Mouse (Mus musculus): ENCODE data around the gene Ampd3.
A peak's percentile ranks its signal among the peaks of the same experiment; 100 is the strongest.

Gene Ampd3

DNA sequence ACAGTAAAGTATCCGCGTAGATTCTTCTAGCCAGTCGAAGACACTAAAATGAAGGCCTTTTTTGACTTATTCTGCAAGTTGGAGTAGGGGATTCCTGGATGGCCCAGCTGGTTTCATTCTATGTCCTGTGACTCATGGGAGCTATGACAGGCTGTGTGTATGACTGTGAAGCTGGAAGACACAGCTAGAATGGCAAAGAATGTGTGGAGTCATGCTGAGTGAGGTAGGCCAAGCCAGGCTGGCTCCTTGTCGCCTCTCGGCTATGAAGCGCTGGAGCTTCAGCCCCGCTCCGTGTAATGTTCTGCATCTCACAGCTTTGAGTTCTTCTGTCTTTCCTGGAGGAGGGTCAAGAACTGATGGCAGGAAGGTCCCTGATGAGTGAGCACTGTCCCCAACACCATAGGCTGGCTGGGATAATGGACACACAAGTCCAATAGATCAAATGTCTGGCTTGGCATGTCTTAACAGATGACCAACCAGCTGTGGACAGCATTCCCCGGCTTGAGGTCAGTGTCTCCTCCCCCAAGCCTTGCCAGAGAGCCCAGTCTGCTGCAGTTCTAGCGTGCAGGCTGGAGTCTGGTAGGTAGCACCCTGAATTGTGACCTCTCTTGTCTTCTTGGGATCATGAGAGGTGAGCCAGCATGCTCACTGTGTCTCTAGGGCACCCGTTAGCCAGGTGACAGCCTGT is 29.9 kb downstream of the Ampd3 start:
- DNase-seq (ENCODE audit: low read depth, low spot score): no peak

DNA sequence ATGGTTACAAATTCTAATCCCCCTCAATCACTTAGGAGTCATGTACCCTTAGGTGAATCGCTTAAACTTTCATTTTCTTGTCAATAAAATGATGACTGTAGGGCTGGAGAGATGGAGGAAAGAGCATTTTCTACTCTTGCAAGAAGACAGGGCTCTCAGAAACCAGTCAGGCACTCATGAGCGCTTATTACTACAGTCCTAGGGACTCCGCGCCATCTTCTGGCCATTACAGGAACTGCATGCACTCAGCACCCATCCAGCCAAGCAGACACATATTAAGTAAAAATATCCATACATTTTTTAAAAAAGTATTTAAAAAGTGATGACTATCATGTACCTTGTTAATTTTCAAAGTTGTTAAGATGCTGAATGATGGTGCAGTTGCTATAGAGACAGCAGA is 33.0 kb downstream of the Ampd3 start:
- DNase-seq (ENCODE audit: low read depth, low spot score): peak; percentile 85

DNA sequence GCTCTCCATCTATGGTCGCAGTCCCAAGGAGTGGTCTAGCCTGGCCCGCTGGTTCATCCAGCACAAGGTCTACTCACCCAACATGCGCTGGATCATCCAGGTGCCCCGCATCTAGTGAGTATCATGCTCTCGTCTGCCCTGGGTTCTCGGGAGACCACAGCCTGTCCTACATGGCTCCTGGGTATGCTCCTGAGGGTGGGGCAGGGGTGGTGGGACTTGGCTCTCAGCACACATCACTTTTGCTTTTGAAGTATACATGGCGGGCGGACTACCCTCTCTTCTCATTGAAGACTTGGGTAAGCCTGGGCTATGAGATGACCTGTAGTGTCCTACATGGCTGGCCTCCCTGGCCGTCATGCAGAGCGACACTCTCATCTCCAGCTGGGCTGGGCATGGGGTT is 35.1 kb downstream of the Ampd3 start:
- no peak for DNase-seq (ENCODE audit: low read depth, low spot score)

DNA sequence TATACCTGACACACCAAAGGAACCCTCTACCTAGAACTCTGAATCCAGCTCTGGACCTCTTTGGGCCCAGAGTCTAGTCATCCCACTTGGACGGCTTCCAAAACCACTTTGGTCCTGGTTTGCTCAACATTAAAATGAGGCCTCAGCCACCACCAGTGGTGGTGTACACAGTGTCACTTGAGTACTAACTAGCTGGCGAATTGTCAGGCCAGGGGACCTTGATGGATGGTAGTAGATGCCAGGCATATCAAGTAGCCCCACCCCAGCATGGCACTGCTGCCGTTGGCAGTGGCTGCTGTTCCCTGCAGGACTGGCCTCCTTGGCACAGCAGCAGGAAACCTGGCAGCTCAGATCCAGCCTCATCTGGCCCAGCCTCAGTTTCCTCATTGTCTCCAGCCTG is 36.3 kb downstream of the Ampd3 start:
- no peak for DNase-seq (ENCODE audit: low read depth, low spot score)

DNA sequence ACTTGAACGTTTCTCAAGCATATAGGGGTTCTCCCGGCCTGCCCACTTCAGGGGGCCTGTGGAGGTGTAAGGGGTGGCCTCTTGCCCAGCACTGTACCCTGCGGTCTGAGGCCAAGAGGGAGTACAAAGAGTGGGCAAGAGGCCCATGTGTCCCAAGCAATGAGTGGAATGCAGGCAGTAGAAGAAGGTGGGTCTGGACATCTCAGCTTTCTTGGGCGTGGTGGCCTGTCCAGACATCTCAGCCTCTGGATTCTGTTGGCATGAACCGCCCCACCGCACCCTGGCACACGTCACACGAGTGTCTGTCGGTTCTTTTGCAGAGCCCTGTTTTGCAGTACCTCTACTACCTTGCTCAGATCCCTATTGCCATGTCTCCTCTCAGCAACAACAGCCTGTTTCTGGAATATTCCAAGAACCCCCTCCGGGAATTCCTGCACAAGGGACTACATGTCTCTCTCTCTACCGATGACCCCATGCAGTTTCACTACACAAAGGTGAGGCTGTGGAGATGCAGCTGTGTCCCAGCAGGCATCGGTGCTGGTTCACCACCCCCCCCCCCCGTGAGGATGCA is 39.5 kb downstream of the Ampd3 start:
- DNase-seq (ENCODE audit: low read depth, low spot score): no peak

DNA sequence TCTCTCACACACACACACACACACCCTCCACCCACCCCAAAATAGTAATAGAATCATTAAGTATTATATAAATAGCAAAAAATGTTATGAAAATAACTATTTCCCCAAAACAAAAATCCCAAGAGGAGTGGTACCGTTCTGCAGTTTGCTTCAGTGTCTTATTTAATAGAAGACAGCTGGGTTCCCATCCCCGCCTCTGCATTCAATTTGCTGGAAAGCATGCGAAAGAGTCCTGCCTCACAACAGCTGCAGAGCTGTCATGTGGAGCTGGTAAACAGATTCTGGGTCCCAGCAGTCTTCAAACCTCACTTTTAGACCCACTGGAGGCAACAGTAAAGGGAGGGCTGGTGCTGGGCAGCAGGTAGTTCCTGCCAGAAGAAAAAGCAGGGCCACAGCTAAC is 41.0 kb downstream of the Ampd3 start:
- no peak for DNase-seq (ENCODE audit: low read depth, low spot score)

DNA sequence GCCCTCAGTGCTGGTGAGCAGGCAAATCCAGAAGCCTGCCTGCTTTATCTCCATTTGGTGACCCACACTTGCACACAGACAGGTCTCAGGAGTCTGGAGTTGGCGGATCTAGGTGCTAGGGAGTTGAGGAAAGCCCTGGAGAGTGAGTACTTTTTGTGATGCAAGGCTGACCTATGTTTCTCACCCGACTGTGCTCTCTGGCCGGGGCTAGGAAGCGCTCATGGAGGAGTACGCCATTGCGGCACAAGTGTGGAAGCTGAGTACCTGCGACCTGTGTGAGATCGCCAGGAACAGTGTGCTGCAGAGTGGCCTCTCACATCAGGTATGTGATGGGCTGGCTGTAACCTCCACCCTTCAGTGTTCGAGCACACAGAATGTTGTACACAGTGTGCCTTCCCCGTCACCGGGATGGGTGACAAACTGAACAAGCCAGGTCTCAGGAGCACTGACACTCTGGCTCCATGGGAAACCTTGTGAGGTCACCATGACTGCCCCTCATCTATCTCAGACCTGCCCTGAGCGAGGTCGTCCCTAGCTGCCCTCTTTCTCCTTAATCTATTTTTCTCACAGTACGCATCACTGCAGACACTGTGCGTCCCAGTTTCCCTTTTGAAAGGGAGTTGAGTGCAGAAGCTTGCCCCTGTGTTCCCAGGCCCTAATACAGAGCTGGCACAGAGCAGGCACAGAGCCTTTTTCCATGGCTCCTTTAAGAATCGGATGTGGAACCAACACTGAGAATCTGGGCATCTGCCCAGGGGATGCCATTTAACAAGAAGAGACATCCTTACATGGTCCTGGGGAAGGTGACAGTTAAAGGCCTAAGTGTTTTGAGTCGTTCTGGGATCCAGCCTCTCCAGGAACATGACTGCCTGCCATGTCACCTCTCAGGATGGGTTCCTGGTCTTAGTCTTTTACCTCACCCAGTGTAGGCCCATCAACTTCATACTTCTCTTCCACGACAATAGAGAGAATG is 41.9 kb downstream of the Ampd3 start:
- no peak for DNase-seq (ENCODE audit: low read depth, low spot score)

DNA sequence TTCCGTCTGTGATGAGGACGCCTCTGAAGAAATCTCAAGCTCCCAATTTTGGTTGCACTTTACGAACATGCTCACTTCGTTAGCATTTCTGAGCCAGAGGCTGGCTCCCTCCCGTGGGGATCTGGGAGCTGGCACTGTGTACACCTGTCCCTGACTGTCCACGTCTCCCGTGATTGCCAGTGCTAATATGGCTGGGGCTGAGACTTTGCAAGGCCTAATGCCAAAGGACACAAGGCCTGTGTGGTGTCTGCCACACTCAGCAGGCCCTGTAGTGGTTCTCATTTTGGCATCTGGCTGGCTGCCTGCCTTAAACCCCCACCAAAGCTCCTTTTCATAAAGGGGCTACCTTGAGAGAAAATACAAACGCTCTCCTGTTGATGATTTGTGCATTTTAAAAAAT is 43.0 kb downstream of the Ampd3 start:
- no peak for DNase-seq (ENCODE audit: low read depth, low spot score)

DNA sequence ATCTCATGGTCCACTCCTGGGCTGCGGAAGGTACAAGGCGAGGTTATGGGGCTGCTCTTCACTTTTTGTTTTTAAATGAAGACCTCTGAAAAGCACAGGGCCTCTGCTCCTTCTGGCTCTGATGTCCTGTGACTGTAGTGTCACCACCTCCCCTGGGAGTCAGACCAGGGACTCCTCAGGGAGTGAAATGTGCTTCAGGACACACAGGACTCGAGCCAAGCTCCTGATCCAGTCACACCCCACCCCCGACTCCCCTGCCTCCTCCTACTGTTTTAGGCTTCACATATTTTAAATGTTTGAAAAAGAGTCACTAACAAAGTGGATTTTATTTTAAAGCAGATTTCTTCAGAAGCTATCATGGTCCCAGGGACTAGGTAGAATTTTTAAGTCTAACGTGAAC is 43.5 kb downstream of the Ampd3 start:
- no peak for DNase-seq (ENCODE audit: low read depth, low spot score)

DNA sequence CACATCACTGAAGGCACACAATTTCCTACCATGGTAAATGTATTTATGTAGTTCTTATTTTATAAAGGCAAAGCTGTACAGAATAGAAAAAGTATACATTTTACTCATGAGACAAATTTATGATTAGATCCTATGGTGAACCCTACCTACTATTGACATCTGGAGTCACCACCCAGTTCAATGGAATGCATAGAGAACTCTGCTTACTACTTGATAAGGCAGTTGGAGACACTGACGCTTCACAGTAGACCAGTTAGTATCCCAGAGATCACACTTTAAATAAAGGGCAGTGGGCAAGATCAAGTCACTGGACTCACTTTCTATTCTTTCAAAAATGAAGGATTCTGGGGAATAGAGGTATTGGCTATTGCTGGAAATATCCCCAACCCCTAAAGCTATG is 46.0 kb downstream of the Ampd3 start:
- no peak for DNase-seq (ENCODE audit: low read depth, low spot score)

DNA sequence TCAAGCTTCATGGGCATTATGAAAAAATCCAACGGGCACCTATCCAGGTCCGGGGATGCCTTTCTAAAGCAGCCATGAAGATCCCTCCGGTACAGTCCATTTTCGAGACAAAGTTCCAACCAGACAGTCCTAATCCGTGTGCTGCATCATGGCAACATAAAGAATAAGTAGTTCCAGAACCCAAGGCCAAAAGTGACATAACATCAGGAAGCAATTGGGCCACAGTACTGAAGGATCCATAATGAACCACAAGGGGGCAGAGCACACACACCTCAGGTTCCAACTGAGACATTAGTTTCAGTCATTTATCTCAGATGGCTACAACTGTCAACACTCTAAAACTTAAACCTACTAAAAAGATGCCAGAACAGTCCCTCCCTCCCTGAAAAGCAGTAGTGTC is 48.0 kb downstream of the Ampd3 start:
- peak; percentile 65 for DNase-seq (ENCODE audit: low read depth, low spot score)

DNA sequence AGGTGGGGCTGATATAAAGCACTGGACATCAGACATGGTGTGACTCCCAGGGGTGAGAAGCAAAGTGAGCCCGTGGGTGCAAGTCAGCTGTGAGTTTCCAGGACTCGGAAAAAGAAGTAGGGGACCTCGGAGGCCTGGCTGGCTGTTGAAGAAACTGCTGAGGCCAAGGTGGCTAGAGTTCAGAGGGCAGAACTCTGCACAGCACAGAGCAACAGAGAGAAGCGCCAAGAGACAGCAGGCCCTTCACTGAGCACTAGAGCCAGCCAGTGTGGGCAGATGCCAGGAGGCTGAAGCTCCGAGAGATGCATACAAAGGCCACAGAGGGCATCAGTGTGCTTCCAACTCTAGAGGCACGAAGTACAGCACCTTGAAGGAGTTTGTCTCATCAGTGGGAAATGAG is 50.2 kb downstream of the Ampd3 start:
- no peak for DNase-seq (ENCODE audit: low read depth, low spot score)

DNA sequence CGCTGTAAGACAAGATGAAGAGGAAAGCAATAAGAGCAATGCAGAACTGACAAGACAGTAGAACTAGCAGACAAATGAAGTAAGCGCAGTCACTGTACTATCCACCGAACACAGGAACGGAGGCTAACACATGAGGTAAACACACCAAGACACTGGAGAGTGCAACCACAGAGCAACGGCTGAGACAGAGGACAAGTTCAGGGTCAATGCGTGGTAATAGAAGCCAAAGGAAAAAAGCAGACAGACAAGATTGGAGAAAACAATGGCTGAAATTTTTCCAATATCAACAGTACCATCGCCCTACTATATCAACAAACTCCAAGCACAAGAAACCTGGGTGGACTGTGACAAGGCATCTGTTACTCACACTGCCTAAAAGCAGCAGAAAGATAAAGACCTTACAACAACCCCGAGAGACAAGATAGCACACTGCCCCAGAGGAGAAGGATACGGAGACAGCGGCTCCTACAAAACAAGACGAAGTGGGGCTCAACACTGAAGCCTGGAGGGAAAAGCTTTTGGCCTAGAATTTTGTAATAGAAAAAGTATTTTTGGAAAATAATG is 50.9 kb downstream of the Ampd3 start:
- DNase-seq (ENCODE audit: low read depth, low spot score): no peak

DNA sequence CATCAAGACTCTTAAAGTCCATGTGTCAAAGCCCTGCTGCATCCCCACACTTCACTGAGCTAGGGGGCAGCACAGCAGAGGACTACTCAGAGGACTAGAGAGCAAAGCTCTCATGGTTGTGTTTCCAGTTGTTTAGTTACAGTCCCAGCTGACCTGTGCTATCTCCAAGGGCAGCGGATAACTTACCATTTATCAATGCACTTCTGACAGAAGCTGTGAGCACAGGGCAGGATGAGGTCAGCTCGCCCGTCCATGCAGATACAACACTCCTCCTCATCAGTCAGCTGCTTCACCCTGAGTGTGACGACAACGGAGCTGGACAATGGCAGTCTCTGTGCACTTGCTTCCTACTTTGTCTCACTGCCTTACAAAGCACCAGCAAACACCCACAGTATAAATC is 53.1 kb downstream of the Ampd3 start:
- peak; percentile 49 for DNase-seq (ENCODE audit: low read depth, low spot score)

DNA sequence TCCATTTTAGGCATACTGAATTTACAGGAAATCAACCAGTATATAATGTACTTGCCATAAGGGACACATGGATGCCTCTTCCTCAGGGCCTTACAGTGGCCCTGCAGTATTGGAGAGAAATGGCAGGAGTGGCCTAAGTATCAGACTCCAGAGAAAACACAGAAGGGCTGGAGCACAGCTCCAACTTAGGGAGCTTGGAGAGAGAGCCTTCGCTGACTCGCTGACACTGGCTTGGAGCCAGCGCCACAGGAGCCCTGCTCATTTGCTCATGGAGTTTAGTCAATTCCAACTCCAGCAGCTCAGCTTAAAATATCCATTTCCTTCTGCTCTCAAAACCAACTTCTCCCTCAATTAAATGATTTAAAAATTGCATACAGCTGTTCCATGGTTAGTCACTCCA is 53.6 kb downstream of the Ampd3 start:
- DNase-seq (ENCODE audit: low read depth, low spot score): no peak

DNA sequence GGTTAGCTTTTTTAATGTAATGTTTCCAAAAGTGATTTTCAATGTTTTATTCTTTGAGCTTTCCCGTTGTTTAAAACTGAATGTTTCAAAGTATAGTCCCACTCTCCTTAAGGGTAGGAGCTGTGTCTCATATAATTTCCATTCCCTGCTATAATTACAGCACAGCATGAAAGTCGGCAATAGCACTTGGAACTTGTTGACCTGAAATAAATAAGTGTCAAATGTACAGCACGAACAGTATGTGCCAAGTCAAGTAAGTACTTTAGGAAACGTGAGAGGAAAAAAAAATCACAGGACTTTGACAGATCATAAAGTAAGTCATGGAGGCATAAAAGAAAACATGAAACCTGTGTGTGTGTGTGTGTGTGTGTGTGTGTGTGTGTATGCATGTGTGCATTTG is 54.0 kb downstream of the Ampd3 start:
- no peak for DNase-seq (ENCODE audit: low read depth, low spot score)

DNA sequence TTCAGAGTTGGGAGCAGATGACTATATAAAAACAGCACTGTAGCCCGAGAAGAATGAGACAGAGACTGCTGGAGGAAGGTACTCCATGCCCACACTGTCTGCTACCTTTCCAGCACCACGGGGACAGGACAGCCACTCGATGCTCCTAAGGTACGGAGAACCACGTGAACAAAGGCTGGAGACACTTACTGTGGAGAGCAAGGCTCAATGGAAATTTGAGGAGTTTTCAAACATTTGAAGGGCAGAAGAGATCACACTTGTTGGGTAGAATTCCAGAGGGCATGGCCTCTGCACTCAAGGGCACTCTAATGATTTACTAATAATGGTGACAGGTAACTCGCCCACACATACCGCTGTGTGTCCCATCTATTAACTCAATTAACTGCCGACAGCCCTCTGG is 55.1 kb downstream of the Ampd3 start:
- DNase-seq (ENCODE audit: low read depth, low spot score): no peak

DNA sequence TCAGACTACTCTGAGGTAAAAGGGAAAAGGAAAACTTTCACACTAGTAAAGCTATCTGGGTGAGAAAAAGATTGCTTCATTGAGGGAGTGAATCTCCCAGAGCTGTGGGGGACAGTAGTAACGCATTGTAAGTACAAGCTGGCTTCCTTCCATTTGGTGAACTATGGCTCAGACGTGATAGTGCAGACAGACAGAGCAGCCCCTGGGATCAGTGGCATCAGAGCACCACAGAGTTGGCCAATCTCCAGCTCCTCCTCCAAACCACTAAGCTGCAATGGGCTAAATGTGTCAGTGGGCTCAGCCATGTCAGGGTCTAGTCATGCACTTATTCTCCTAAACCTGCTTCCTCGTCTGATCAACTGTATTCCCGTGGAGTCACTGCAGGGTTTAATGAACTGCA is 55.6 kb downstream of the Ampd3 start:
- DNase-seq (ENCODE audit: low read depth, low spot score): no peak

DNA sequence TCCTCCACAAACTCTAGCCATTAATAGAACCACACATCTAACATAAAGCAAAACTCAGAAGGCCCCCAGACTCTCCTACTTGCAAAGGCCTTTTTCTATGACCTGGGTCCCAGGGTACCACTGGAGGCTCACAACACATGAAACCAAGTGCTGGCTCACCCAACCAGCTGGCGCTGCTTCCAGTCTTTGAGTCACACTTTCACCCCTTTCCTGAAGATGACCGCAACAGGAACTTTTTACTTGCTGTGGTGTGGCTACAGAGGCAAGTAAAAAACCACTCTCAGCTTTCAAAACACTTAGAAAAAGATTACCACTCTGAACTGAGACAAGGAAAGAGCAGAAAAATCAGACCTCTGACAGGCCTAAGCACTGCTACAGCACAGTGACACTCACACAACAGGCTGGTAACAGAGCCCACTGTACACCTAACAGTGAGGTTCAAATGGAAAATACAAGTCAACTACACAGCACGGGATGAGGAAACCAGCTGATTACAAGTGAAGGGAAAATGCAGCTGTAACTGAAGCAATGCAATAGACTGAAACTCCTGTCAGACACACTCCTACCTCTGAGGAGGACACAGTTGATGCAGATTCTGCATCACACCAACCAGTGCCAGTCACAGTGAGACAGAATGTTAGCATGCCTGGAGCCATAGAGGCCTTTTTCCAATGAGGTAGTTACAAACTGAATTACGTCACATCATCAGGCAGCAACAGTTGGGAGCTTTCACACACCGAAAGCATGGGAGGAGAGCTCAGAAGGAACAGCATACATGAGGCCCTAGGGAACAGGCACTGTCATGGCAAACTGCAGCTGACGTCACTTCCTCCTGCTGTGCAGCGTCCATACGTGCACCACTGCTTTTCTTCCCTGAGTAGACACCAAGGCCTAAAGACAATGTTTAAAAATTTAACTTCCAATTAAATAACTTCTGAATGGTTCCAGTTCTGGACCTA is 56.3 kb downstream of the Ampd3 start:
- DNase-seq (ENCODE audit: low read depth, low spot score): no peak

DNA sequence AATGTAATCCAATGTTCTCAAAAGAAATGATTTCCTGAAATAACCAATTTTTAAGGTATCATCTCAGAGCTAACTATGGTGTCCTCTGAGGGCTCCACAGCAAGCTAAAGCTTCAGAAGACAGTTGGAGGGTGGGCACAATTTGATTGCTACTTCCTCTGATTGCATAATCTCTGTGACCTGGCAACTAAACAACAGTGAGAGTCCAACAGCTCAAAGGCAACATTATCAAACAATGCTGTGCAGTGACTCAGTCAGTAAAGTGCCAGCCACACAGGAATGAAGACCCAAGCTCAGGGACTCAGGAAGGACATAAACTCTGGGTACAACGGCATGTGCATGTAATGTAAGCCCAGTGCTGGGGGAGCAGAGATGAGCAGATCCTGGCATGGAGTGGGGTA is 65.0 kb downstream of the Ampd3 start:
- no peak for DNase-seq (ENCODE audit: low read depth, low spot score)

DNA sequence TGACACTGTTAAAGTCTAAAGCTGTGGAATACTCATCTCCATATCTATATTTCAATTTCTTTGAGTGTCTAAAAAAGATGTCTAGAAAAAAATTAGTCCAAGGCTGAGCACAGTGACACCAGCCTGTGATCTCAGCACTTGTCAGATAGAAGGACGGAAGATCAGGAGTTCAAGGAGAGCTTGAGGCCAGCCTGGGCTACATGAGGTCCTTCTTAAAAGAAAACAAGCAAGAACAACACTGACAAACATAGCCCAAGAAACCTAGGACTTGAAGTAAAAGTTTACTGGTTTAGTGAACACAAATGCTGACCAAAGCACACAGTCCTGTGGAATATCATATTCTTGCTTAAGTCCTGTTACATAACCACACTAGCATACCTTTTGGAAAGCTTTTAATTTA is 66.0 kb downstream of the Ampd3 start:
- no peak for DNase-seq (ENCODE audit: low read depth, low spot score)

Data from mesoderm, embryonic 11.5 days (tissue).